Mouse (Mus musculus): Measurements from ENCODE around the gene Epb41l2. TPM values are rescaled to one million over a fixed set of nuclear protein-coding genes. Genes with fewer than 3 reads are reported as not detected.

Gene Epb41l2
- polyA plus RNA-seq (2017; shearing (Covaris generic)) = 16.2 TPM

DNA sequence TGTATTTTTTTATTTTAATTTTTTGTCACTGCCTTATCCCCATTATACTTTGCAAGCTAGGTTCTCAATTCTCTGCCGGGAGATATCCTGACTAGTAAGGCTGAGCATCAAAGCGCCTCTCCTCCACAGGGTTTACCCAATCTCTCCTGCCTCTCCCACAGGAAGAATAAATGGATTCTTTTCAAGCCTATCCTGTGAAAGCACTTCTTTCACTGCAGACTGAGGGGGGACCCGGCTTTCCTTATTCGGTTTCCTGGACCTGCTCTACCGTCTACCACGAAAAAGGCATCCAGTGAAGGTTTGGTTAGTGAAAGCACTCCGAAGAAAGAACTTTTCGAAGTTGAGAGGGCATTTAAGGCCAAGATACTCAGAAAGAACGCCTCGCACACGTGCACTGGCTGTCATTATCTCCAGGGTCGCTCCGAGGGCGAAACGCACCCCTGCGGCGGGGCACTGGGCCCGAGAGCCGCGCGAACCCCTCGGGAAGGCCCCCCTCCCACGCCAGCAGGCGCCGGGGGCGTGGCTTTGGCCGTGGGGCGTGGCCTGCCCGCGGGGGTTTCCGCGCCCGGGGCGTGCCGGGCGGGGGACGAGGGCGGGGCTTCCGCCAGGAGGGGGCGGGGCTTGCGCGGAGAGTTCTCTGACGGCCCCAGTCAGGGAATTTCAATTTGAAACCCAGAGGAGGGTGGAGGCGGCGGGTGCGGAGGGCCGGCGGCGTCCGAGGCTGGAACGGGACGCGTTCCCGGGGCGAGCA is at the start of gene Epb41l2:
TSS of gene Epb41l2 (plus strand) at position 591 of the 751 bp plus-strand sequence.

DNA sequence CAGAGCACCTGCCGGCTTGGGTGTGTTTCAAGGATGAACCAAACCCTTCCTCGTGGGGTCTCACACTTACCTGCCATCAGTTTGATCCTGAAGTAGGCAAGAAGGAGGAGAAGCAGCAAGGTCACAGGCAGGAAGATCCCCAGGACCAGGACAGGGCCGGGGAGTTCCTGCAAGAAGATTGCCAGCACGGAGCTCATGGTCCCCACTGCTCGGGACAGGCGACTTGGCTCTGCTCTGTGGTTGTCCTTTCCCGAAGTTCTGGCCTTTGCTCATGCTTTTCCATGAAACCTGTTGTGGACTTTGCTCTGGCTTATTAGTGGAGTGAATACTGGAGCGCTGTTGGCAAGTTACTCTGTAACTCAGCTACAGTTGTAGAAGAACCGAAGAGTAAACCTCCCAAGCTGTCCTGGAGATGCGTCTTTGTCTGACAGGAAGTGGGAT is 176.3 kb downstream of the Epb41l2 start, which contains the start of gene Smlr1:
TSS of gene Smlr1 (minus strand) at position 377 of the 441 bp plus-strand sequence.

Other genes with a start within 250 kb of the Epb41l2 start
- 0.30 TPM for gene Akap7, start 51.9 kb upstream of the Epb41l2 start, polyA plus RNA-seq (2017; shearing (Covaris generic))
- gene Smlr1, start 176.5 kb downstream of the Epb41l2 start, polyA plus RNA-seq (2017; shearing (Covaris generic)) = not detected

All from effector memory CD4-positive, alpha-beta T cell, adult 7 months (primary cell).